Mouse (Mus musculus) splenic B cell, adult 2 months (primary cell): Measurements from ENCODE around the gene Oat.

Experiments
- DNase-seq: peaks from one replicate; pipeline ENCODE4 v3.0.0-alpha.2; 2011; ENCODE audit warnings: low read depth, low spot score
- H3K27me3 ChIP-seq: 2 replicates; pipeline ENCODE4 v1.6.1; 2012; ENCODE audit warnings: mild to moderate bottlenecking, low read length, moderate library complexity, mixed read lengths; ENCODE audit not compliant: control insufficient read depth, poor library complexity, insufficient read depth, severe bottlenecking
- H3K36me3 ChIP-seq: 2 replicates; pipeline ENCODE4 v1.6.1; 2012; ENCODE audit warnings: mild to moderate bottlenecking, low read length, moderate library complexity, mixed read lengths; ENCODE audit not compliant: control insufficient read depth, poor library complexity, insufficient read depth, severe bottlenecking

Oat gene

DNA sequence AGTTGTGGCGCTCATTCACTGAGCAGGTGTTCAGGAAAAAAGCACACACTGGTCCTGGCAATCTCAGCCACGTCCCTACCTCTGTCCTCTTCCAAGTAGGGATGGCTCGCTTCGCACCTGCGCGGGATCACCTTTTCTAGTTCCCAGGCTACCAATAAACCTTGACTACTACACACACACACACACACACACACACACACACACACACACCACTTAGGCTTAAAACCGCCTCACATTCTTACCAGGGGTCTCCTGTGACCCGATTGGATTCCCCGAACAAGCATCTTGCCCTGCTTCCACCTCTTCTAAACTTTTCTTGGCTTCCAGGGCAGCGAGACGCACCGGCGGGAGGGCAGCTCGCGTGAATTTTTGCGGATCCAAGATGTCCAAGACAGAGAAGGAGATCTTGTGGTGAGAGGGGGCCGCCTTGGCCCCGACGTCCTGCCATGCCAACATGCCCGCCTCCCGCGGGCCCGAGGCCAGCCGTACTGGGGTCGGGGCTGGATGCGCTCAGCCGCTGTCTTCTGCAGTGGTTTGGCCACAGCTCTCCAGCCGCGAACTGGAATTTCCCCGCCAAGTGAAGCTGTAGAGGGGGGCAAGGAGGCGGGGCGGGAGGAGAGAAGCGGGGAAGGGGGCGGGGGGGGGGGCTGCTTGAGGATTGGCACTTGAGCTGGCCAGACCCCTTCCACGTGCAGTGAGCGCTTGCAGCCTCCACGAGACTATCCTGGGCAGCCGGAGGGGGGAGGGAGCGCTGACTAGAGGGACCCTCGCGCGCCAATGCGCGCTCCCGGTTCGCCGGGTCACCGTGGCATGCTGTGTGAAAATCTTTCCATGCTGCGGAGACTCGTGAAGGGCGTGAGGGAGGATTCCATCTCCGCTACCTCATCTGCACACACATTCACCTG lies 23.1 kb upstream of the Oat start, which contains the start of gene Nkx1-2:
Nkx1-2 (minus strand) TSS at position 567 of the 905 bp plus-strand sequence.
- DNase-seq: no peak
- no peaks in the 10 kb centered on the region for H3K36me3 ChIP-seq
- no peaks in the 10 kb centered on the region; the same call in 1 of the 2 replicates for H3K27me3 ChIP-seq

DNA sequence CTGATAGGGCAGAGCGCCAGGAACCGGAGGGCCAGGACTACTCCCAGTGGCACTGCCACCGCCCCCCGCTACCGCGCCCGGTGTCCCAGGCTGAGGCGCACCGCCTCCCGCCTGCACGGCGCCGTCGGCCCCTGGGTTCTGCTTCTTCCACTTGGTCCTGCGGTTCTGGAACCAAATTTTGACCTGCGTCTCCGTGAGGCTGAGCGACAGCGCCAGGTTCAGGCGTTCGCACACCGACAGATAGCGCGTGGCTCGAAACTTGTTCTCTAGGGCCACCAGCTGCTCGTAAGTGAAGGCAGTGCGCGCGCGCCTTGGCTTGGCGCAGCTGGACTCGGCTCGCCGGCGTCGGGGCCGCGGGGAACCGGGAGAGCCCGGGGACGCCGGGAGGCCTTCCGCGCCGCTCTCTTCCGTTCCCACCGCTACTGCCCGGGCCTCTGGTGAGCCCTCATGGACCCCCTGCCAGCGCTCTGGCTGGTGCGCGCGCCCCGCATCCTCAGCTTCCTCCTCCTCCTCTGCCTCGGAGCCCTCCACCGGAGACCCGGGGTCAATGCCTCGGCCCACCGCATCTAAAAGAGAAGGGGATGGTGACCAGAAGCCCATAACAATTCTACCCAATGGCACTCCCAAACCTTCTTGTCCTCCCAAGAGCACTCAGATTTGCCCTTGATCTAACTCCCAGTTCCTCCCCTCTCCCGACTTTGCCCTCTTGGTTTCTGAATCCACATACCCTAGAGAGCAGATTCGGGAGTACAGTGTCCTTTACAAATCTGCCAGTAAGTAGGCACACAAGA lies 21.2 kb upstream of the Oat start:
- Histone ChIP-seq H3K36me3 (no peaks in the 10 kb centered on the region), H3K27me3 (no peaks in the 10 kb centered on the region; the same call in 1 of the 2 replicates)
- no peak for DNase-seq

DNA sequence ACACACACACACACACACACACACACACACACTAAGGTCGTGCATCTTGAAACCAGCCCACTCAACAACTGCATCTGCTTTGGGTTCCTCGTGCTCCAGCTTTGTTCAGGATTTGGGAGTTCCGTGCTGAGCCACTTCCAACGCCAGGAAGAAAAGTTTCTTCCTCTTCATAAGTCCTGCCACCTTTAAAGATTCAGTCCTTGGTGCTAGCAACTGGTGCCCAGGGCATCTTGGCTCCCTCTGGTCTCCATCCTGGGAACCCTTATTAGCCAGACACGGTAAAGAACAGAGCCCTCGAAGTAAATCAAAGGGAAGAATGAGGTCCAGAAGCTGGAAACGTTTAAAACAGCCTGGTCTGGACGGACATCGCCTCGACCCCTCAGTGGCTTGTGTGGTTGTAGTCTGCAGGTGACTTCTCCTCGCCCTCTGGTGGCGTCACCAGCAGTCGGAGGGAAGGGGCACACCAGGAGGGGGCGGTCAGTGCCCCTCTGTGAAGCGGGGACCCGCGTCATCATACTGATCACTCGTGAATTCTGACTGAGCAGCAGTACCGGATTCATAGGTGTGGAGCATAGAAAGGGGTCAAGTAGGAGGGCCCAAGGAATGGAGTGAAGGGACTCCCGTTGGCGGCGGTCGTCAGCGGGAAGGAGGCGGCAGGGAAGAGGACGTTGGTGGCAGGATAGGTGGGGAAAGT lies 20.5 kb upstream of the Oat start:
- no peaks in the 10 kb centered on the region; the same call in 1 of the 2 replicates for H3K27me3 ChIP-seq
- DNase-seq: no peak
- H3K36me3 ChIP-seq: no peaks in the 10 kb centered on the region

- Histone ChIP-seq H3K36me3 (no peaks in the 10 kb centered on the region), H3K27me3 (no peaks in the 10 kb centered on the region; the same call in 1 of the 2 replicates)
- no peak for DNase-seq
Observed at GRCm38 (mm10) chr7:132595787-132596186, 19.6 kb upstream of the Oat start.

GRCm38 (mm10) chr7:132594325-132594724 lies 18.1 kb upstream of the Oat start:
- no peaks in the 10 kb centered on the region for H3K36me3 ChIP-seq
- H3K27me3 ChIP-seq: no peaks in the 10 kb centered on the region; the same call in 1 of the 2 replicates
- no peak for DNase-seq

GRCm38 (mm10) chr7:132593762-132594161 lies 17.6 kb upstream of the Oat start:
- Histone ChIP-seq H3K36me3 (no peaks in the 10 kb centered on the region), H3K27me3 (no peaks in the 10 kb centered on the region; the same call in 1 of the 2 replicates)
- no peak for DNase-seq

GRCm38 (mm10) chr7:132589610-132590009 lies 13.4 kb upstream of the Oat start:
- Histone ChIP-seq H3K27me3 (no peaks in the 10 kb centered on the region), H3K36me3 (no peaks in the 10 kb centered on the region)
- DNase-seq: no peak

DNA sequence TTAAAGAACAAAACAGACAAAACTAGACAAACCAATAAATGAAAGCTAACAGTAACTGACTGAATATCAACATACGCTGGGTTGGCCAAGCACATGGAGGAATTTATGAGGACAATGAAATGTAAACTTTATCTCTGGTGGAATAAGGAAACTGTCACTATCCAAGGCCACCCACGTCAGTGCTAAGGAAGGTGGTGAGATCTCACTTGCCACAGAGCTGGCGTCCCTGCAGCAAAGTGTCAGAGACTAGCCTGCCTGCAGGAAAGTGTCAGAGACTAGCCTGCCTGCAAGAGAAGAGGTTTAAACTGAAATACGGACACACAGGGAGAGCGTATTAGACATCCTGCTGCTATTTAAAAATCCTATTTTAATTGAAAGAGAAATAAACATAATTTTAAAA lies 11.0 kb upstream of the Oat start:
- Histone ChIP-seq H3K36me3 (no peaks in the 10 kb centered on the region), H3K27me3 (no peaks in the 10 kb centered on the region)
- DNase-seq: no peak

- Histone ChIP-seq H3K27me3 (no peaks in the 10 kb centered on the region), H3K36me3 (no peaks in the 10 kb centered on the region)
- no peak for DNase-seq
Observed at GRCm38 (mm10) chr7:132585695-132586491, 9.7 kb upstream of the Oat start.

DNA sequence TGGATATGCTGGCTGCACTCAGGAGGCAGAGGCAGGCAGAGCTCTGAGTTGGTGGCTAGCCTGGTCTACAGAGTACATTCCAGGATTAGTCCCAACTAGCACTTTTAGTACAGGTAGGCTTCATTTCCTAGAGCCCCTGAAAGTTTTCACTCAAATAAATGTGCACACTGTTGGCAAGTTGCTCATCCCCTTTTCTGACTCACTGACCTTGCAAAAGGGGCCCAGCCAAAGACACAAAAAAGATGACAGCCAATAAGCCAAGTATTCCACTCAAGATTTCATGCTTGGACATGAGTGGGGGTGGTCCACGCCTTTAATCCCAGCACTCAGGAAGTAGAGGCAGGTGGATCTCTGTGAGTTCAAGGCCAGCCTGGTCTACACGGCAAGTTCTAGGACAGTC lies 5.2 kb upstream of the Oat start:
- no peaks in the 10 kb centered on the region for H3K27me3 ChIP-seq
- DNase-seq: no peak
- H3K36me3 ChIP-seq: no peaks in the 10 kb centered on the region

- no peaks in the 10 kb centered on the region for H3K27me3 ChIP-seq
- no peaks in the 10 kb centered on the region for H3K36me3 ChIP-seq
- DNase-seq: no peak
Observed at GRCm38 (mm10) chr7:132580511-132580910, 4.3 kb upstream of the Oat start.

DNA sequence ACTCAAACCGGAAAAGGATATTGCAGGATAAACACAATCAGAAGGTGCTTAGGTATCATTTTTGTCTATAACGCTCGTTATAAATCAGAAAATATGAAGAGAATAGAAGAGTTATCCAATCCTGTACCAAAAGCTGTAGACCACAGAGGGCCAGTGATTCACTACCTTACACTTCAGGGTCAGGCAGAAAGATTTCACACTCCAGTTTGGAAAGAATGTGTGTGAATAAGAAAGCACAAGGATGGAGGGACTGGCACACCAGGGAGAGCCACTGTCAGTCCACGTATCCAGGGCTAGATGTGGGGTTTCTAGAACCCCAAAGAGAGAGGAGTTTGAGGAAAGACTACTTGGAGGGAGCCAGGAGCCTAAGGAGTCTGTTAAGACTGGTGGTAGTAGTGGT lies 693 bp upstream of the Oat start:
- DNase-seq: no peak
- no peaks in the 10 kb centered on the region for H3K27me3 ChIP-seq
- no peaks in the 10 kb centered on the region for H3K36me3 ChIP-seq

GRCm38 (mm10) chr7:132575623-132576022 lies 575 bp downstream of the Oat start:
- no peaks in the 10 kb centered on the region for H3K36me3 ChIP-seq
- peak; percentile 92 for DNase-seq

DNA sequence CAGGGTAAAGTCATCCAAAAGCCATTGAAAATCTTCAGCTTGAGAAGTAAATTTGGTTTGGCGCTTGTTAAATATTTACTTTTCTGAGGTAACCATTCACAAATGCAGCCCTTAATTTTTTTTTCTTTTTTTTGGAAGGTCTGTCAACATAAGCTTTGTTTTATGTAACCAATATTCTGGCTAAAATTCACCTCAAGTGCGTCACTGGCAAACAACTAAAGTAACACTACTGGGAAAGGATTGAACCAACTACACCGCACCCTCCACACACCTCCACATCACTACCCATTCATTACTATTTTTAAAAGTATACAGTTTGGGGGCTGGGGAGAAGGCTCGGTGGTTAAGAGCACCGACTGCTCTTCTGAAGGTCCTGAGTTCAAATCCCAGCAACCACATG lies 1.6 kb downstream of the Oat start:
- Histone ChIP-seq H3K36me3 (no peaks in the 10 kb centered on the region), H3K27me3 (no peaks in the 10 kb centered on the region)
- DNase-seq: no peak

More at GRCm38 (mm10) chr7:132575623-132576022, 575 bp downstream of the Oat start:
- no peaks in the 10 kb centered on the region for H3K27me3 ChIP-seq
